Mouse (Mus musculus) MEL (cell line): Measurements from ENCODE around the gene Zfp771. TPM values are rescaled to one million over a fixed set of nuclear protein-coding genes. Genes with fewer than 3 reads are reported as not detected.

Experiments used
- DNase-seq: peaks from one replicate; pipeline ENCODE4 v3.0.0; 2011; ENCODE audit warnings: low read depth, low spot score
- H3K27ac ChIP-seq: 2 replicates; pipeline ENCODE4 v1.5.1; 2012; ENCODE audit warnings: low read depth, mild to moderate bottlenecking, control low read depth, low read length, moderate library complexity; ENCODE audit not compliant: control insufficient read depth
- H3K27me3 ChIP-seq, 2 experiments: fragments of 150-350 bp in 1 of 2; sonication (generic) in 1 of 2; 2 replicates each; pipeline ENCODE4 v1.6.1; 2012; ENCODE audit warnings: low read length in 2 of 2, mild to moderate bottlenecking in 2 of 2, improper control_type of control experiment in 1 of 2, moderate library complexity in 1 of 2; ENCODE audit not compliant: insufficient read depth in 2 of 2, control insufficient read depth in 1 of 2
- H3K36me3 ChIP-seq, 2 experiments: 2 replicates each; pipeline ENCODE4 v1.6.1; 2012 to 2014; ENCODE audit warnings: low read length in 2 of 2, improper control_type of control experiment in 1 of 2, inconsistent platforms in 1 of 2, mild to moderate bottlenecking in 1 of 2; ENCODE audit not compliant: insufficient read depth in 2 of 2, control insufficient read depth in 1 of 2
- H3K4me1 ChIP-seq, 2 experiments: fragments of 150-350 bp in 1 of 2; sonication (generic) in 1 of 2; 2 replicates each; pipeline ENCODE4 v1.6.1; 2012; ENCODE audit warnings: low read length in 2 of 2, improper control_type of control experiment in 1 of 2, mild to moderate bottlenecking in 1 of 2; ENCODE audit not compliant: insufficient read depth in 2 of 2, control insufficient read depth in 1 of 2
- H3K4me3 ChIP-seq, 2 experiments: fragments of 150-350 bp in 1 of 2; sonication (generic) in 1 of 2; 2 replicates each; pipeline ENCODE4 v1.5.1; 2012; ENCODE audit warnings: low read depth in 2 of 2, low read length in 2 of 2, mild to moderate bottlenecking in 2 of 2, moderate library complexity in 2 of 2, control low read depth in 1 of 2, improper control_type of control experiment in 1 of 2; ENCODE audit not compliant: control insufficient read depth in 1 of 2, insufficient read depth in 1 of 2
- H3K79me2 ChIP-seq: 2 replicates; pipeline ENCODE4 v1.6.1; 2012; ENCODE audit warnings: mild to moderate bottlenecking, low read length, moderate library complexity; ENCODE audit not compliant: control insufficient read depth, poor library complexity, insufficient read depth
- H3K9ac ChIP-seq: 2 replicates; pipeline ENCODE4 v1.6.1; 2012; ENCODE audit warnings: low read depth, mild to moderate bottlenecking, control low read depth, low read length, moderate library complexity; ENCODE audit not compliant: control insufficient read depth, poor library complexity, severe bottlenecking
- H3K9me3 ChIP-seq: fragments of 150-350 bp; sonication (generic); replicated peaks from 2 replicates; pipeline ENCODE4 v1.6.1; 2012; ENCODE audit warnings: mild to moderate bottlenecking, low read length, improper control_type of control experiment, moderate library complexity; ENCODE audit not compliant: insufficient read depth
- BHLHE40 ChIP-seq: IDR thresholded peaks from 2 replicates; pipeline ENCODE4 v1.6.1; 2012; ENCODE audit warnings: low read depth, mild to moderate bottlenecking, inconsistent platforms, low read length, improper control_type of control experiment, borderline replicate concordance
- CHD1 ChIP-seq: IDR thresholded peaks from 2 replicates; pipeline ENCODE4 v1.6.1; 2012; ENCODE audit warnings: low read depth, mild to moderate bottlenecking, inconsistent platforms, low read length, improper control_type of control experiment
- CTCF ChIP-seq, 3 experiments: IDR thresholded peaks in 2 of 3; conservative IDR thresholded peaks in 1 of 3; 2 replicates each; pipeline ENCODE4 v1.5.1; 2011 to 2012; ENCODE audit warnings: low read length in 3 of 3, low read depth in 2 of 3, mild to moderate bottlenecking in 2 of 3, improper control_type of control experiment in 1 of 3, inconsistent platforms in 1 of 3, mixed read lengths in 1 of 3, moderate library complexity in 1 of 3; ENCODE audit not compliant: control insufficient read depth in 1 of 3, insufficient read depth in 1 of 3, poor library complexity in 1 of 3, severe bottlenecking in 1 of 3
- E2F4 ChIP-seq: IDR thresholded peaks from 2 replicates; pipeline ENCODE4 v1.6.1; 2011; ENCODE audit warnings: low read depth, low read length, improper control_type of control experiment, borderline replicate concordance
- EP300 ChIP-seq, 2 experiments: IDR thresholded peaks; 2 replicates each; pipeline ENCODE4 v1.6.1; 2011; ENCODE audit warnings: improper control_type of control experiment in 2 of 2, low read length in 2 of 2, low read depth in 1 of 2, mild to moderate bottlenecking in 1 of 2
- ETS1 ChIP-seq: IDR thresholded peaks from 2 replicates; pipeline ENCODE4 v1.6.1; 2012; ENCODE audit warnings: low read depth, mild to moderate bottlenecking, inconsistent platforms, low read length, improper control_type of control experiment, moderate library complexity
- GABPA ChIP-seq: IDR thresholded peaks from 2 replicates; pipeline ENCODE4 v1.6.1; 2012; ENCODE audit warnings: low read depth, mild to moderate bottlenecking, inconsistent platforms, low read length, improper control_type of control experiment, moderate library complexity
- HCFC1 ChIP-seq: IDR thresholded peaks from 2 replicates; pipeline ENCODE4 v1.6.1; 2012; ENCODE audit warnings: low read depth, mild to moderate bottlenecking, inconsistent platforms, low read length, improper control_type of control experiment, moderate library complexity
- JUND ChIP-seq: IDR thresholded peaks from 2 replicates; pipeline ENCODE4 v1.6.1; 2011; ENCODE audit warnings: low read depth, mild to moderate bottlenecking, improper control_type of control experiment, low read length
- KAT2A ChIP-seq: conservative IDR thresholded peaks from 2 replicates; pipeline ENCODE4 v1.6.1; 2012; ENCODE audit warnings: low read depth, low read length, improper control_type of control experiment, inconsistent platforms
- MAX ChIP-seq: IDR thresholded peaks from 2 replicates; pipeline ENCODE4 v1.6.1; 2011; ENCODE audit warnings: low read length, improper control_type of control experiment
- MEF2A ChIP-seq: IDR thresholded peaks from 2 replicates; pipeline ENCODE4 v1.6.1; 2014; ENCODE audit warnings: low read depth, mild to moderate bottlenecking, inconsistent platforms, low read length, improper control_type of control experiment; ENCODE audit not compliant: poor library complexity, insufficient replicate concordance, severe bottlenecking; ENCODE audit errors: extremely low read depth
- MYB ChIP-seq: IDR thresholded peaks from 2 replicates; pipeline ENCODE4 v1.6.1; 2011; ENCODE audit warnings: mild to moderate bottlenecking, low read depth, low read length, improper control_type of control experiment
- MYC ChIP-seq: IDR thresholded peaks from 2 replicates; pipeline ENCODE4 v1.6.1; 2011; ENCODE audit warnings: low read depth, mild to moderate bottlenecking, low read length, improper control_type of control experiment, moderate library complexity
- NRF1 ChIP-seq: IDR thresholded peaks from 2 replicates; pipeline ENCODE4 v1.6.1; 2014; ENCODE audit warnings: low read depth, mild to moderate bottlenecking, inconsistent platforms, low read length, improper control_type of control experiment, moderate library complexity; ENCODE audit not compliant: poor library complexity, insufficient read depth, severe bottlenecking
- POLR2A ChIP-seq, 2 experiments: IDR thresholded peaks; 2 replicates each; pipeline ENCODE4 v1.6.1; 2011 to 2012; ENCODE audit warnings: low read length in 2 of 2, mild to moderate bottlenecking in 2 of 2, control low read depth in 1 of 2, improper control_type of control experiment in 1 of 2, low read depth in 1 of 2, moderate library complexity in 1 of 2; ENCODE audit not compliant: control insufficient read depth in 1 of 2, insufficient read depth in 1 of 2, poor library complexity in 1 of 2
- POLR2AphosphoS5 ChIP-seq: IDR thresholded peaks from 2 replicates; pipeline ENCODE4 v1.6.1; 2012; ENCODE audit warnings: low read depth, borderline replicate concordance, mild to moderate bottlenecking, inconsistent platforms, low read length, moderate library complexity, mixed read lengths
- RAD21 ChIP-seq: IDR thresholded peaks from 2 replicates; pipeline ENCODE4 v1.6.1; 2011; ENCODE audit warnings: mild to moderate bottlenecking, low read depth, low read length, improper control_type of control experiment
- TAL1 ChIP-seq: IDR thresholded peaks from 2 replicates; pipeline ENCODE4 v1.6.1; 2012; ENCODE audit warnings: mild to moderate bottlenecking, inconsistent platforms, low read length, moderate library complexity, mixed read lengths
- TCF12 ChIP-seq: IDR thresholded peaks from 2 replicates; pipeline ENCODE4 v1.6.1; 2014; ENCODE audit warnings: low read depth, mild to moderate bottlenecking, inconsistent platforms, low read length, improper control_type of control experiment, moderate library complexity
- ZC3H11A ChIP-seq: IDR thresholded peaks from 2 replicates; pipeline ENCODE4 v1.6.1; 2012; ENCODE audit warnings: low read depth, mild to moderate bottlenecking, inconsistent platforms, low read length, improper control_type of control experiment
- ZKSCAN1 ChIP-seq: IDR thresholded peaks from 2 replicates; pipeline ENCODE4 v1.6.1; 2012; ENCODE audit warnings: low read depth, mild to moderate bottlenecking, inconsistent platforms, low read length, improper control_type of control experiment, moderate library complexity
- polyA plus RNA-seq, 2 experiments: library from polyadenylated mRNA; stranded (reverse) in 1 of 2; unstranded in 1 of 2; fragments of >175 nt in 1 of 2; fragments of >200 nt in 1 of 2; gene quantifications; 2 replicates each; pipeline versions ENCODE4 v1.2.1 to v1.2.4; 2012; ENCODE audit warnings: low replicate concordance in 2 of 2, low read depth in 1 of 2; ENCODE audit not compliant: insufficient read length in 2 of 2, insufficient read depth in 1 of 2, missing spikeins in 1 of 2
- total RNA-seq: library from RNA; depleted of rRNA; stranded (reverse); fragments of 300-350 nt; gene quantifications from 2 replicates; pipeline ENCODE4 v1.2.3, GENCODE M21; 2012

Zfp771 gene
- total and polyA plus RNA-seq, 3 experiments, result 33.4 to 58.3 TPM; not detected in 1

DNA sequence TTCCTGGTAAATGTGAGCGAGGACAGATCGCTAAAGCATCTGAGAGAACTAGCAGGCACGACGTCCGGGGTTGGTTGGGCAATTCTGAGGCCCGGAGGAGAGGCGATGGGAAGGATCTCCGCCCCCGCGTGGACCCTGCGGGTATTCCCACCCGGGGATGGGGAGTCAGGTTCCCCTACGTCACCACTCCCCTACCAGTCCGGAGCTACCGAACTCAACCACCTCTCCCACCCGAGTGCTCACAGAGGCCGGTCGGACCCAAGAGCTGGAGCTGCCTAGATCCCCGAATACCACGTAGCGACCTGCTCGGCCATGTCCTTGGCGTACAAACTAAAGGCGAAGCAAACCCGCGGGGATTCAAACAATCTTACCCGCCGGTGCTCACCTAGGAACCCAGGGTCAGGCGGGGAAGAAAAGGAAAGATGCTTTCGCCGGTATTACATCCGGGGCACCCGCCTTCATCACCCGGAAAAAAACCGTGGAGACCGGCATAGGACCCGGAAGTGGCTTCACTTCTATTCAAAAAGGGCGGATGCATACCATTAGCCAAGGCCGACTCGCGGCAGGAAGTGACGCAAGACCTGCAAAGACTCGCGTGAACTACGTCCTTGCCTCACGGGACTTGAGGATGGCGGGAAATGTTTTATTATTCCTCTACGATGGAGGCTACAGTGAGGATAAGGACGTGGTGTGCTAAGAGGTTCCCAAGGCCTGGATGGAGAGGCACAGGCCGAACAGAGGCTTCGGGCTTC is 48.4 kb upstream of the Zfp771 start, which contains the start of gene Cd2bp2 (continued):
- no peak; the same call in none of the 2 replicates for TF ChIP-seq RAD21
- no peak for TF ChIP-seq ZC3H11A
- TF ChIP-seq ZKSCAN1, result no peak
- TF ChIP-seq MAX, result peak; percentile 92
- no peak for TF ChIP-seq MEF2A
- peak; percentile 57; the same call in 1 of the 2 replicates for TF ChIP-seq BHLHE40
- TF ChIP-seq MYB, result no peak
- no peak for TF ChIP-seq JUND
- peak; percentile 20; the same call in 1 of the 2 replicates for TF ChIP-seq POLR2AphosphoS5
- peak; percentile 77 for TF ChIP-seq MYC
- no peak for TF ChIP-seq TAL1
- TF ChIP-seq KAT2A, result peak; percentile 98
- peak; percentile 98 for TF ChIP-seq HCFC1
- TF ChIP-seq GABPA, result no peak
- peak; percentile 99 for TF ChIP-seq E2F4
- TF ChIP-seq POLR2A (IDR thresholded peaks at IDR 0.05; ENCODE audit: control insufficient read depth in 1 of 2, insufficient read depth in 1 of 2, low read depth in 1 of 2, low read length in 2 of 2, poor library complexity in 1 of 2), result peak; percentile 51 to 75; a peak in 3 of 4 replicates
- TF ChIP-seq EP300 (IDR thresholded peaks at IDR 0.05; ENCODE audit: low read depth in 1 of 2, low read length in 2 of 2), result no peak
- no peak; the same call in 1 of the 2 replicates for TF ChIP-seq TCF12
- TF ChIP-seq NRF1, result 0 out of 2 replicates have a peak, but pooled peaks have one; percentile 24
- peak in 2 of 3 experiments; percentile 18 to 38; a peak in 2 of 6 replicates for TF ChIP-seq CTCF (IDR thresholded peaks at IDR 0.05 in 2 of 3, conservative IDR thresholded peaks at IDR 0.05 in 1 of 3; ENCODE audit: control insufficient read depth in 1 of 3, insufficient read depth in 1 of 3, low read depth in 2 of 3, low read length in 3 of 3, poor library complexity in 1 of 3, severe bottlenecking in 1 of 3)
- peak; percentile 41; the same call in 1 of the 2 replicates for TF ChIP-seq ETS1
- TF ChIP-seq CHD1, result no peak

DNA sequence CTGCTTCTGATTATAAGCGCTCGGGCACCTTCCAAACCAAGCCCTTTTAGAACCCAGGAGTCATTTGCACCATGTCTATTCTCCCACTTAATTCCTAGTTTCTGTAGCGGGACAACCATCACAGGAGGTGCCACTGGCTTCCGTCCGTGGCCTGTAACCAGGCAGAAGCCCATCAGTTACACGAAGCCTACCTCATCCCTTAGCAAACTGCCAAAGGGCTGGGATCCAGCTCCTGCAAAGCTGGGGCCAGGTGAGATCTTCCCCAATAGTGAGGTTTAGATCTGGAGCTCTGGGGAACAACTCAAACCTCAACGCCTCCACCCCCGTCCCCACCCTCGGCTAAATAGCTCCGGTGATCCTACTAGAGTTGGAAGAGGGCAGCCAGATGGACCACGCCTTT is 47.6 kb upstream of the Zfp771 start:
- H3K9me3 ChIP-seq, result no peaks in the 10 kb centered on the region
- peaks cover 0 to 12% of the 10 kb centered on the region in 2 experiments; a peak in 2 of 4 replicates for H3K4me1 ChIP-seq
- H3K9ac ChIP-seq, result peak overlapping the region; percentile 67
- H3K4me3 ChIP-seq, result no peak overlapping the region
- peaks cover 14% of the 10 kb centered on the region for H3K79me2 ChIP-seq
- DNase-seq, result no peak
- TF ChIP-seq POLR2A (IDR thresholded peaks at IDR 0.05; ENCODE audit: control insufficient read depth in 1 of 2, insufficient read depth in 1 of 2, low read depth in 1 of 2, low read length in 2 of 2, poor library complexity in 1 of 2) (0 out of 4 replicates have a peak, but pooled peaks of 1 of the 2 experiments have one; percentile 4), NRF1 (no peak)
- no peaks in the 10 kb centered on the region for H3K27me3 ChIP-seq
- peak overlapping the region; percentile 67 for H3K27ac ChIP-seq
- peaks cover 0 to 12% of the 10 kb centered on the region in 2 experiments; a peak in 3 of 4 replicates for H3K36me3 ChIP-seq
